In genomic region chr2:13010030-13010459, GRCm38 (mm10) we compare ENCODE assay signal across 8 mouse cellular contexts. TPM values are rescaled to one million over a fixed set of nuclear protein-coding genes. Genes with fewer than 3 reads are reported as not detected.
A peak's percentile ranks its signal among the peaks of the same experiment; 100 is the strongest.
DNase-seq lines count a peak whose midpoint lies in the region; ATAC-seq lines count a peak whose summit lies in the region.

No protein-coding gene starts in this region.

- DNase-seq in adrenal gland, postnatal 14 days: peak; percentile 4
- DNase-seq in adrenal gland, postnatal 4 days (ENCODE audit: low spot score in 2 of 2): no peak
- DNase-seq in lung, postnatal 25 days (ENCODE audit: low spot score): no peak
- peak; percentile 41 for DNase-seq in limb, embryonic 11.5 days (ENCODE audit: low spot score)
- DNase-seq in right cerebral cortex, adult 2 months (ENCODE audit: low spot score in 2 of 2): peak; percentile 24 to 37

- peak overlapping the region; percentile 99 for H3K4me2 ChIP-seq in lung, embryonic 16.5 days (ENCODE audit: low read depth, low read length)
- H3K4me2 ChIP-seq in limb, embryonic 11.5 days (ENCODE audit: low read depth, severe bottlenecking): peak overlapping the region; percentile 99

- no peaks in the 10 kb centered on the region for H3K9me3 ChIP-seq in lung, embryonic 16.5 days (ENCODE audit: control insufficient read depth, low read length)
- H3K9me3 ChIP-seq in limb, embryonic 11.5 days (ENCODE audit: control insufficient read depth, low read length): no peaks in the 10 kb centered on the region

- 0 out of 2 replicates have a peak, but pooled peaks have one; percentile 7 for ATAC-seq in lung, embryonic 16.5 days (ENCODE audit: low read depth)
- ATAC-seq in hematopoietic stem cell, adult 5-6 weeks (replicated peaks in 1 of 2; ENCODE audit: insufficient read depth in 1 of 2, low FRiP score in 2 of 2, low TSS enrichment in 1 of 2, low read depth in 1 of 2, poor library complexity in 2 of 2, severe bottlenecking in 2 of 2): peak; percentile 12 to 26; a peak in 2 of 4 replicates
- ATAC-seq in limb, embryonic 11.5 days (ENCODE audit: insufficient number of reproducible peaks, low FRiP score, low TSS enrichment, low read depth): 0 out of 2 replicates have a peak, but pooled peaks have one; percentile 4
- no peak for ATAC-seq in megakaryocyte progenitor cell, adult 5-6 weeks (replicated peaks; ENCODE audit: poor library complexity)

- 2% methylated on average over 31 of the region's 31 CpGs for WGBS in lung, embryonic 16.5 days
- WGBS in limb, embryonic 11.5 days: 2% methylated on average over 31 of the region's 31 CpGs

- no peak overlapping the region for H3K27ac ChIP-seq in lung, embryonic 16.5 days (ENCODE audit: low read length)
- no peak overlapping the region for H3K27ac ChIP-seq in limb, embryonic 11.5 days (replicated peaks; ENCODE audit: low read depth, low read length)

- peak overlapping the region; percentile 4; the same call in 1 of the 2 replicates for H3K9ac ChIP-seq in lung, embryonic 16.5 days (ENCODE audit: low read length)
- H3K9ac ChIP-seq in limb, embryonic 11.5 days (ENCODE audit: low read length): 0 out of 2 replicates have a peak overlapping the region, but pooled peaks have one; percentile 7

- peak overlapping the region; percentile 60 for H3K4me3 ChIP-seq in lung, embryonic 16.5 days (ENCODE audit: low read length)
- H3K4me3 ChIP-seq in limb, embryonic 11.5 days (ENCODE audit: low read depth, low read length): peak overlapping the region; percentile 49

- peaks cover 46% of the 10 kb centered on the region for H3K27me3 ChIP-seq in lung, embryonic 16.5 days (ENCODE audit: control insufficient read depth, insufficient read depth, low read depth, low read length)
- H3K27me3 ChIP-seq in limb, embryonic 11.5 days (ENCODE audit: control insufficient read depth, insufficient read depth, low read length): peaks cover 37% of the 10 kb centered on the region

- H3K4me1 ChIP-seq in lung, embryonic 16.5 days (replicated peaks; ENCODE audit: control insufficient read depth, insufficient read depth, low read length): peaks cover 12% of the 10 kb centered on the region
- H3K4me1 ChIP-seq in limb, embryonic 11.5 days (ENCODE audit: control insufficient read depth, insufficient read depth, low read length): peaks cover 12% of the 10 kb centered on the region

- H3K36me3 ChIP-seq in lung, embryonic 16.5 days (ENCODE audit: control insufficient read depth, insufficient read depth, low read length): no peaks in the 10 kb centered on the region
- no peaks in the 10 kb centered on the region for H3K36me3 ChIP-seq in limb, embryonic 11.5 days (ENCODE audit: control insufficient read depth, insufficient read depth, low read length)

RNA-seq across cellular contexts. Expression of gene C1ql3, which starts 1.6 kb away (rescaled TPM):
- 0.11 TPM in 1 of 2 replicates, not detected in the other for total RNA-seq in adrenal gland, postnatal 14 days (2021)
- total RNA-seq in adrenal gland, postnatal 4 days (2021): under 1 TPM; 0.76 to 0.93 TPM
- polyA plus RNA-seq in lung, embryonic 16.5 days (2015; fragmentation: Nextera tagmentation; extraction: Ambion mirVana): 0.24 and 0.28 TPM in 2 replicates
- 0.05 TPM in 1 of 2 replicates, not detected in the other for total RNA-seq in hematopoietic stem cell, adult 5-6 weeks (2017)
- polyA plus RNA-seq in limb, embryonic 11.5 days (2014; fragmentation: Nextera tagmentation; extraction: Ambion mirVana): 0.47 and 0.54 TPM in 2 replicates
- total RNA-seq in megakaryocyte progenitor cell, adult 5-6 weeks (2015): not detected in 2 replicates
- total RNA-seq in megakaryocyte progenitor cell, adult 5-6 weeks (2017): not detected in 2 replicates

Comparison
In these comparisons a context has a peak if more than half of its experiments do, and no peak if none do; other contexts are left out.
1. DNase-seq: peak in adrenal gland, postnatal 14 days (single experiment), limb, embryonic 11.5 days (single experiment) and right cerebral cortex, adult 2 months (2 of 2); none in adrenal gland, postnatal 4 days (0 of 2) and lung, postnatal 25 days (single experiment).